Mouse (Mus musculus) kidney, postnatal 0 days (tissue): ENCODE measurements around the gene Shc3. TPM values are rescaled to one million over a fixed set of nuclear protein-coding genes. Genes with fewer than 3 reads are reported as not detected.
A peak's percentile ranks its signal among the peaks of the same experiment; 100 is the strongest.

Experiments used
- ATAC-seq: fragments of 200-750 bp; cut with Nextera tagmentation; replicated peaks from 2 replicates; pipeline ENCODE4 v1.8.0; 2017; ENCODE audit warnings: low read depth, moderate number of reproducible peaks, moderate TSS enrichment, moderate library complexity; ENCODE audit not compliant: low FRiP score
- DNase-seq: peaks from one replicate; pipeline ENCODE4 v3.0.0-alpha.2; 2016; ENCODE audit warnings: low spot score
- H3K27ac ChIP-seq: fragments of 300-500 bp; sonication (generic); 2 replicates; pipeline ENCODE4 v1.5.1; 2014; ENCODE audit warnings: mild to moderate bottlenecking
- H3K27me3 ChIP-seq: fragments of 300-500 bp; sonication (generic); 2 replicates; pipeline ENCODE4 v1.6.1; 2014; ENCODE audit warnings: low read length, mixed read lengths; ENCODE audit not compliant: insufficient read depth
- H3K36me3 ChIP-seq: fragments of 300-500 bp; sonication (generic); 2 replicates; pipeline ENCODE4 v1.6.1; 2014; ENCODE audit warnings: low read length, mixed read lengths; ENCODE audit not compliant: insufficient read depth
- H3K4me1 ChIP-seq: fragments of 300-500 bp; sonication (generic); replicated peaks from 2 replicates; pipeline ENCODE4 v1.6.1; 2014; ENCODE audit warnings: antibody characterized with exemption, low read length, mixed read lengths; ENCODE audit not compliant: insufficient read depth
- H3K4me2 ChIP-seq: fragments of 300-500 bp; sonication (generic); 2 replicates; pipeline ENCODE4 v1.6.1; 2014; ENCODE audit warnings: mild to moderate bottlenecking, low read length, moderate library complexity, mixed read lengths
- H3K4me3 ChIP-seq: fragments of 300-500 bp; sonication (generic); replicated peaks from 2 replicates; pipeline ENCODE4 v1.5.1; 2014; ENCODE audit warnings: low read depth, low read length
- H3K9ac ChIP-seq: fragments of 300-500 bp; sonication (generic); 2 replicates; pipeline ENCODE4 v1.6.1; 2014; ENCODE audit warnings: low read depth, low read length
- H3K9me3 ChIP-seq: fragments of 300-500 bp; sonication (generic); replicated peaks from 2 replicates; pipeline ENCODE4 v1.6.1; 2016; ENCODE audit warnings: low read length, inconsistent platforms, mixed read lengths
- CTCF ChIP-seq: IDR thresholded peaks from 2 replicates; pipeline ENCODE4 v1.5.1; 2016; ENCODE audit warnings: antibody characterized with exemption, low read depth, mild to moderate bottlenecking, moderate library complexity
- WGBS: fragments of 180-500 bp; shearing (Covaris S2); extraction: QIAGEN DNeasy Blood & Tissue Kit; methylation state at CpG from one replicate; pipeline ENCODE4 v1.1.7; 2014; 5-methylcytosine and 5-hydroxymethylcytosine counted together
- polyA plus RNA-seq: library from polyadenylated mRNA; unstranded; fragments of >200 nt; fragmentation: Nextera tagmentation; extraction: Ambion mirVana; gene quantifications from 2 replicates; pipeline ENCODE4 v1.2.1, GENCODE M21; 2015

Shc3 gene
- polyA plus RNA-seq, 1 experiment from 2014 or later, result 0.34 TPM

- Histone ChIP-seq H3K4me1 (no peaks in the 10 kb centered on the region), H3K27me3 (no peaks in the 10 kb centered on the region), H3K4me2 (no peak overlapping the region), H3K27ac (no peak overlapping the region), H3K36me3 (no peaks in the 10 kb centered on the region), H3K4me3 (no peak overlapping the region), H3K9me3 (no peaks in the 10 kb centered on the region; the same call in 1 of the 2 replicates), H3K9ac (no peak overlapping the region)
- DNase-seq (no peak), ATAC-seq (no peak)
- TF ChIP-seq CTCF, result no peak
- 52% methylated on average over 6 of the region's 6 CpGs for WGBS
These were observed 171.4 kb downstream of the Shc3 start for GRCm38 (mm10) chr13:51397861-51398260.

GRCm38 (mm10) chr13:51392256-51392655 is 177.0 kb downstream of the Shc3 start:
- DNase-seq (no peak), ATAC-seq (no peak)
- no peaks in the 10 kb centered on the region for H3K4me1 ChIP-seq
- H3K4me2 ChIP-seq, result no peak overlapping the region
- H3K9me3 ChIP-seq, result no peaks in the 10 kb centered on the region; the same call in 1 of the 2 replicates
- no peak overlapping the region for H3K9ac ChIP-seq
- WGBS, result 50% methylated on average over 1 of the region's 1 CpGs
- H3K4me3 ChIP-seq, result no peak overlapping the region
- no peaks in the 10 kb centered on the region for H3K36me3 ChIP-seq
- TF ChIP-seq CTCF, result no peak
- no peaks in the 10 kb centered on the region for H3K27me3 ChIP-seq
- no peak overlapping the region for H3K27ac ChIP-seq

GRCm38 (mm10) chr13:51391359-51391916 is 177.8 kb downstream of the Shc3 start:
- DNase-seq, result no peak
- Histone ChIP-seq H3K4me3 (no peak overlapping the region), H3K36me3 (no peaks in the 10 kb centered on the region), H3K9me3 (no peaks in the 10 kb centered on the region; the same call in 1 of the 2 replicates), H3K4me2 (no peak overlapping the region), H3K4me1 (no peaks in the 10 kb centered on the region), H3K27ac (no peak overlapping the region), H3K27me3 (no peaks in the 10 kb centered on the region), H3K9ac (no peak overlapping the region)
- no peak for ATAC-seq
- 82% methylated on average over 6 of the region's 6 CpGs for WGBS
- no peak for TF ChIP-seq CTCF

- H3K9me3 ChIP-seq, result no peaks in the 10 kb centered on the region; the same call in 1 of the 2 replicates
- H3K4me2 ChIP-seq, result no peak overlapping the region
- TF ChIP-seq CTCF, result no peak
- 0 out of 2 replicates have a peak overlapping the region, but pooled peaks have one; percentile 15 for H3K27ac ChIP-seq
- no peaks in the 10 kb centered on the region for H3K27me3 ChIP-seq
- no peak overlapping the region for H3K4me3 ChIP-seq
- peak; percentile 76 for DNase-seq
- 40% methylated on average over 4 of the region's 4 CpGs for WGBS
- no peak overlapping the region for H3K9ac ChIP-seq
- no peak for ATAC-seq
- H3K4me1 ChIP-seq, result no peaks in the 10 kb centered on the region
- H3K36me3 ChIP-seq, result no peaks in the 10 kb centered on the region
These were observed 178.8 kb downstream of the Shc3 start for GRCm38 (mm10) chr13:51390398-51390797.

- no peak overlapping the region for H3K27ac ChIP-seq
- no peaks in the 10 kb centered on the region for H3K36me3 ChIP-seq
- H3K4me2 ChIP-seq, result no peak overlapping the region
- H3K27me3 ChIP-seq, result no peaks in the 10 kb centered on the region
- no peaks in the 10 kb centered on the region for H3K9me3 ChIP-seq
- no peaks in the 10 kb centered on the region for H3K4me1 ChIP-seq
- 53% methylated on average over 4 of the region's 4 CpGs for WGBS
- DNase-seq (no peak), ATAC-seq (no peak)
- H3K4me3 ChIP-seq, result no peak overlapping the region
- no peak overlapping the region for H3K9ac ChIP-seq
- no peak for TF ChIP-seq CTCF
These were observed 181.3 kb downstream of the Shc3 start for GRCm38 (mm10) chr13:51387908-51388307.

- H3K27ac ChIP-seq, result no peak overlapping the region
- H3K4me2 ChIP-seq, result no peak overlapping the region
- ATAC-seq, result no peak
- TF ChIP-seq CTCF, result no peak
- H3K9me3 ChIP-seq, result no peaks in the 10 kb centered on the region
- no peaks in the 10 kb centered on the region for H3K27me3 ChIP-seq
- H3K4me1 ChIP-seq, result no peaks in the 10 kb centered on the region
- H3K9ac ChIP-seq, result no peak overlapping the region
- WGBS, result 90% methylated on average over 2 of the region's 2 CpGs
- no peak overlapping the region for H3K4me3 ChIP-seq
- no peaks in the 10 kb centered on the region for H3K36me3 ChIP-seq
- DNase-seq, result no peak
These were observed 184.3 kb downstream of the Shc3 start for GRCm38 (mm10) chr13:51384899-51385298.

- 92% methylated on average over 6 of the region's 6 CpGs for WGBS
- H3K27me3 ChIP-seq, result no peaks in the 10 kb centered on the region
- ATAC-seq, result no peak
- TF ChIP-seq CTCF, result no peak
- H3K4me1 ChIP-seq, result 0 out of 2 replicates have a peak, but pooled peaks cover 3% of the 10 kb centered on the region
- H3K36me3 ChIP-seq, result no peaks in the 10 kb centered on the region
- no peaks in the 10 kb centered on the region for H3K9me3 ChIP-seq
- no peak overlapping the region for H3K9ac ChIP-seq
- H3K4me3 ChIP-seq, result no peak overlapping the region
- no peak overlapping the region for H3K4me2 ChIP-seq
- H3K27ac ChIP-seq, result no peak overlapping the region
- DNase-seq, result no peak
These were observed 187.7 kb downstream of the Shc3 start for GRCm38 (mm10) chr13:51381498-51381897.

Other genes starting within 250 kb of the Shc3 start
- gene S1pr3, start 160.8 kb downstream of the Shc3 start, polyA plus RNA-seq, result 36.7 and 37.5 TPM in 2 replicates
- gene Cks2, start 75.8 kb upstream of the Shc3 start, polyA plus RNA-seq, result 249 and 253 TPM in 2 replicates
- gene Secisbp2, start 82.3 kb upstream of the Shc3 start, polyA plus RNA-seq, result 34.9 and 36.5 TPM in 2 replicates
- 23.8 and 24.6 TPM in 2 replicates for gene Sema4d, start 224.3 kb upstream of the Shc3 start, polyA plus RNA-seq